Mouse (Mus musculus) spleen, adult 2 months (tissue): ENCODE data around the gene Nfs1. TPM values are rescaled to one million over a fixed set of nuclear protein-coding genes. Genes with fewer than 3 reads are reported as not detected.
"Not testable (repeated sequence)": the region's sequence is repeated elsewhere in the genome, so short reads cannot be mapped to it uniquely, and the experiment has no call there.

ENCODE experiments used
- DNase-seq, 2 experiments: peaks; one replicate each; pipeline versions ENCODE4 v3.0.0 to v3.0.0-alpha.2; 2012 to 2021; ENCODE audit warnings: low spot score in 2 of 2, low read depth in 1 of 2
- H3K27ac ChIP-seq: fragments of 200-500 bp; 2 replicates; pipeline ENCODE4 v1.5.1; 2012; ENCODE audit warnings: low read length, inconsistent platforms; ENCODE audit not compliant: insufficient read depth
- H3K27me3 ChIP-seq: fragments of 200-500 bp; 2 replicates; pipeline ENCODE4 v1.6.1; 2012; ENCODE audit warnings: mild to moderate bottlenecking, moderate library complexity, low read length, inconsistent platforms; ENCODE audit not compliant: control insufficient read depth, insufficient read depth
- H3K36me3 ChIP-seq: fragments of 200-500 bp; 2 replicates; pipeline ENCODE4 v1.6.1; 2012; ENCODE audit warnings: mild to moderate bottlenecking, low read length, inconsistent platforms; ENCODE audit not compliant: control insufficient read depth, insufficient read depth
- H3K4me1 ChIP-seq: fragments of 200-500 bp; 2 replicates; pipeline ENCODE4 v1.6.1; 2011; ENCODE audit warnings: inconsistent platforms; ENCODE audit not compliant: control insufficient read depth, insufficient read depth, insufficient read length
- H3K4me3 ChIP-seq: fragments of 200-500 bp; 2 replicates; pipeline ENCODE4 v1.5.1; 2011; ENCODE audit warnings: mild to moderate bottlenecking, inconsistent platforms; ENCODE audit not compliant: insufficient read depth, insufficient read length; ENCODE audit errors: extremely low read depth
- CTCF ChIP-seq: fragments of 200-500 bp; IDR thresholded peaks from 2 replicates; pipeline ENCODE4 v1.5.1; 2011; ENCODE audit warnings: mild to moderate bottlenecking, inconsistent platforms; ENCODE audit not compliant: insufficient read depth, insufficient read length, insufficient replicate concordance; ENCODE audit errors: extremely low read depth
- POLR2A ChIP-seq: fragments of 200-500 bp; IDR thresholded peaks from 2 replicates; pipeline ENCODE4 v1.6.1; 2011; ENCODE audit warnings: low read depth, low read length, inconsistent platforms
- WGBS: fragments of 180-500 bp; shearing (Covaris S2); methylation state at CpG from one replicate; pipeline ENCODE4 v1.1.7; 2018; 5-methylcytosine and 5-hydroxymethylcytosine counted together
- polyA plus RNA-seq: library from polyadenylated mRNA; depleted of rRNA; stranded (reverse); fragments of >200 nt; gene quantifications from 2 replicates; pipeline ENCODE4 v1.2.3, GENCODE M21; 2012; rRNA removed

The Nfs1 gene
- 27.1 and 48.7 TPM in 2 replicates for polyA plus RNA-seq

DNA sequence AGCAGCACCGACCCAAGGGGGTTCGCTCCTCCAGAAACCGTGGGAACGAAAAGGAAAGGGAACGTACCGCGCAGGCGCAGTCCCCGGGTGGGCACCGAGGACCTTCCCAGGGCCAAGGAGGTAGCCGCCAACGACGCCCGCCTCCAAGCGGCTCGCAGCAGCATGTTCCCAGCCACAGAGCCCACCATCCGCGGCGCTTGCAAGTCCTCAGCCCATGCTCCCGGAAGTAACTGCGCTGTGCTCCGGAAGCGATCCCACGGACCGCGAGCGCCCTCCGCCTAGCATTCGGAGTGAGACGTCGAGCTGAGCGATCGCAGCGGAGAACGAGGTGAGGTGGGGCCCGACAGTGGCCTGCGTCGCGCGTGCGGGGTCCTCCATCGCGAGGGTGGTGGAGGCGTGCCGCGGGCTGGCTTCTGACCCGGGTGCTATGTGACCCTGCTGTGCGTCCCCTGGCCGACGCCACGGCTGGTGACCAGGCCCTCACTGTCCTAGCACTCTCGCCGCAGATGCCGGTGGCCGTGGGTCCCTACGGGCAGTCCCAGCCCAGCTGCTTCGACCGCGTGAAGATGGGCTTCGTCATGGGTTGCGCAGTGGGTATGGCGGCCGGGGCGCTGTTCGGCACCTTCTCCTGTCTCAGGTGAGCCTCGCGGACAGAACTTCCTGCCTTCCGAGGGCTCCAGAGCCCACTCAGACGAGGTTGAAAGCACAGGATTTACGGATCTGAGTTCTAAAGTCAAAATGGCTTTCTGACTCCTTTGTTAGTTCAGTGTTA is at the start of gene Nfs1, which contains the start of gene Romo1:
TSS of gene Nfs1 (minus strand) at position 234 of the 772 bp plus-strand sequence.
TSS of gene Romo1 (plus strand) at position 87 of the 772 bp plus-strand sequence.
- TF ChIP-seq CTCF (no peak), POLR2A (peak; percentile 51)
- Histone ChIP-seq H3K4me1 (no peaks in the 10 kb centered on the region), H3K4me3 (peak within 1 kb of the TSS; percentile 90), H3K36me3 (peaks cover 20% of the 10 kb centered on the region), H3K27me3 (no peaks in the 10 kb centered on the region), H3K27ac (peak within 1 kb of the TSS; percentile 86)
- DNase-seq = peak; percentile 84 to 91
- under 1% methylated on average over 70 of the region's 70 CpGs for WGBS

DNA sequence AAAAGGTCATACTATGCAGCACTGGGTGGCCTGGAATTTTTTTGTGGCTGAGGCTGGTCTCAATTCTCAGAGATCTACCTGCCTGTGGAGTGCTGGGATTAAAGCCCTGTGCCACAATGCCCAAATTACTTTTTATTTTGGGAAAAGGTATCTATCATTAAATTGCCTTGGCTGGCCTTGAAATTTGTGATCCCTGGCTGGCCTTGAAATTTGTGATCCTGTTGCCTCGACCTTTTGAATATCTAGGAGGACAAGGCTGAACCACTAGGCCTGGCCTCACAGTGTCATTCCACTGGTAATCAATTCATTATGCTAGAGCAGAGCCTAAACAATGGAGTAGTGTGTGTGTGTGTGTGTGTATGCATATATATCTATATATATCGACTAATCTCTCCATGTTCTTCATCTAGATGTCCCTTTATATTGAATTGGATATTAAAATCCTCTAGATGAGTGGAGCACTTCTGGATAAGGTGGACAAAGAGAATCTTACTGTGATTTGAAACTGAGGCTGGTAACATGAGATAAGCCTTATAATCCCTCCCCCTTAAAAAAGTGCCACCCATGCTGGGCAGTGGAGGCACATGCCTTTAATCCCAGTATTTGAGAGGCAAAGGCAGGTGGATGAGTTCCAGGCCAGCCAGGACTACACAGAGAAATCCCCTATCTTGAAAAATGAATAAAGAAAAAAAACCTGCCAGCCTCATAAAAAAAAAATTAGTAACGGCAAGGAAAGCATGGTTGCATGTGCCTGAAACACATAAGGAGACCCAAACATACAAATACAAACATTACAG is 49.3 kb upstream of the Nfs1 start:
- no peak for TF ChIP-seq CTCF
- no peak for TF ChIP-seq POLR2A
- Histone ChIP-seq H3K4me3 (no peak overlapping the region), H3K27me3 (no peaks in the 10 kb centered on the region), H3K36me3 (no peaks in the 10 kb centered on the region), H3K27ac (no peak overlapping the region), H3K4me1 (peaks cover 13% of the 10 kb centered on the region)
- no peak for DNase-seq
- WGBS = 87% methylated on average over 3 of the region's 3 CpGs

DNA sequence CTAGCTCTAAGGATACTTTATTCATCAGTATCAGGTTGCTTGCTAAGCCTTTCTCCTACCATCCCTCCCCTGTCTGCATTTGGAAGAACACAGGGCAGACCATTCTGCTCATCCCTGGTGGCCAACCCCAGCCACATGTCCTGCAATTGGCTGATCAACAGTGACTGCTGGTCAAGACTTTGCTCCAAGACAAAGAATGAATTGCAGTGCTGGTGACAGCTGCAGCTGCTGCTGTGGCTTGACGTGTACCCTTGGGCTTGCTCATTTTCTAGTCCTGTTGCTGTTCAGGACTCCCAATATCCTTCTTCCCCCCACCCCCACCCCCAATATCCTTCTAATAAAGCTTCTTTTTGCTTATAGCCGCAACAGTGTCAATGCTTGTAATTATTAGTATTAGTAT is 48.1 kb upstream of the Nfs1 start:
- peaks cover 8% of the 10 kb centered on the region for H3K4me1 ChIP-seq
- H3K27me3 ChIP-seq = no peaks in the 10 kb centered on the region
- WGBS = 91% methylated on average over 2 of the region's 2 CpGs
- H3K27ac ChIP-seq = no peak overlapping the region
- H3K4me3 ChIP-seq = no peak overlapping the region
- no peaks in the 10 kb centered on the region for H3K36me3 ChIP-seq
- no peak for DNase-seq
- TF ChIP-seq CTCF (no peak), POLR2A (no peak)

DNA sequence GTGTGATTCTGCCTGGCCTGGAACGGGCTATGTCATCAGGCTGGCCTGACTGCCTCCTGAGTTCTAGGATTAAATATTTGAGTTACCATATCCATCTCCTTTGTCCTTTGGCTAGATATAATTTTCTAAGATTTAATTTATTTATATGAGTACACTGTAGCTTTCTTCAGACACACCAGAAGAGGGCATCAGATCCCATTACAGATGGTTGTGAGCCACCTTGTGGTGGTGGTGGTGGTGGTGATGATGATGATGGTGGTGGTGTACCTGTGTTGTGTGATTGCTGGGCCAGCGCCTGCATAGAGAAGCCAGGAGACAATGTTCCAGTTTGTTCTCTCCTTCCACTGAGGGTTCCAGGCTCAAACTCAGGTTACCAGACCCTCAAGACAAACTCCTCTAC is 47.6 kb upstream of the Nfs1 start:
- H3K4me3 ChIP-seq = no peak overlapping the region

DNA sequence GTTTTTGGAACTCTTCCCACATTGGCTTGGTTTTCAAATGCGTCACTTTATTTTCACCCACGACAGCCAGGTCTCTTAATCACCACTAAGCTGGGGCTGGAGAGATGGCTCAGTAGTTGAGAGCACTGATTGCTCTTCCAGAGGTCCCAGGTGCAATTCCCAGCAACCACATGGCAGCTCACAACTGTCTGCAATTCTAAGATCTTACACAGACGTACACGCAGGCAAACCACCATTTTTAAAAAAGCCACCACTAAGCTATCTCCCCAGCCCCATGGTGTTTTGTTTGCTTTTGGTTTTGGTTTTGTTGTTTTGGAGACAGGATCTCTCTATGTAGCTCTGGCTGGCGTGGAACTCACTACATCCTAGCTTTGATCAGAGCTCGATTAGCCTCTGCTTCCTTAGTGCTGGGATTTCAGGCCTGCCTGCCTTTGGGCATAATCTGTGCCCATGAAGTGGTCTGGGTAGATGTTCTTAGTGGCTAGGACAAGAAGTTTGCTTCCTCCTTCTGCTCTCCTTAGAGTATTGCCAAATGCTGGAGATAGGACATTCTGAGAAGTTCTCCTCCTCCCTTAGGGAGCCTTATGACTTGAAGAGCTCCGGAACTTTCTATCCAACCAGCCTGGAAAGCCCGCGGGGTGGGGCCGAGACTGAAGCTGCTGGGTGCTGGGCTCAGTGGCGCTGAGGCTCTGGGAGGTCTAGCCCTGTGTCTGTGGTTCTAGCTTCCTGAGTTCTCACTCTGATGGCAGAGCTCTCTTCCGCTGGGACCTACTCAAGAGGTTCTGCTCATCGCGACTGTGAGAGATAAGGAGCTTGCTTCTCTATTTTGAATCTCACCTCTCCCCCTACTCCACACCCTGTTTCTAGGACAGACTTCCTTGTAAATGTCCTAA is 46.3 kb upstream of the Nfs1 start:
- Histone ChIP-seq H3K4me3 (peak overlapping the region; percentile 5; the same call in 1 of the 2 replicates), H3K36me3 (no peaks in the 10 kb centered on the region), H3K27me3 (no peaks in the 10 kb centered on the region), H3K4me1 (peaks cover 8% of the 10 kb centered on the region; the same call in 1 of the 2 replicates), H3K27ac (peak overlapping the region; percentile 81)
- peak; percentile 63 for TF ChIP-seq POLR2A
- no peak for TF ChIP-seq CTCF
- DNase-seq = peak; percentile 52 to 69
- WGBS = 11% methylated on average over 14 of the region's 14 CpGs

More for the DNA sequence above, 47.6 kb upstream of the Nfs1 start:
- Histone ChIP-seq H3K27ac (no peak overlapping the region), H3K36me3 (no peaks in the 10 kb centered on the region), H3K4me1 (peaks cover 8% of the 10 kb centered on the region), H3K27me3 (no peaks in the 10 kb centered on the region)
- WGBS = 94% methylated on average over 2 of the region's 2 CpGs
- TF ChIP-seq CTCF (no peak), POLR2A (no peak)
- DNase-seq = no peak

DNA sequence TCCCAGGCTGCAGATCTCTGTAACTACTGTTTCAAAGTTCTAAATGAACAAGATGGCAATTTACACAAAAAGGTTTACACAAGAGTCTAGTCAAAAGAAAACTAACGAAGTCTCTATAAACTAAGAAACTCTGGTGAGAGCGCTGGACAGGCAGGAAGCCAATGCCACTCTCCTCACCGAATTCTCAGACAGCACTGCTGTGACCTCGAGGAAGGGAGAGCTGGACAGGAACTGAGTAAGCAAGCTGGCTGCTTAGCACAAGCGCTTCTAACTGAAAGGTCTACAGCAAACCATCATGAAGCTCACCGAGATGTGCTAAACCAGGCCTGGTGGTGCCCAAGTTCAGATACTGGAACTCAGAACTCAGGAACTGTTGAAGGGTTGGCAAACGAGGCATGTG is 45.3 kb upstream of the Nfs1 start:
- H3K27me3 ChIP-seq, H3K4me3 ChIP-seq, H3K36me3 ChIP-seq, DNase-seq, H3K4me1 ChIP-seq: not testable (repeated sequence)
- WGBS = 60% methylated on average over 7 of the region's 7 CpGs
- peak overlapping the region; percentile 81 for H3K27ac ChIP-seq
